Mouse (Mus musculus) CD4-positive helper T cell, adult 2 months (primary cell): ENCODE measurements at regions not wholly inside any gene's neighbourhood (a gene's known extent, or its start where the extent isn't known, plus 50 kb on each side); places are given as distances from the start of the nearest gene placed in this dataset.

Source experiments
- DNase-seq: peaks from one replicate; pipeline ENCODE4 v3.0.0-alpha.2; 2012; ENCODE audit warnings: low read depth, missing footprints, low spot score

DNA sequence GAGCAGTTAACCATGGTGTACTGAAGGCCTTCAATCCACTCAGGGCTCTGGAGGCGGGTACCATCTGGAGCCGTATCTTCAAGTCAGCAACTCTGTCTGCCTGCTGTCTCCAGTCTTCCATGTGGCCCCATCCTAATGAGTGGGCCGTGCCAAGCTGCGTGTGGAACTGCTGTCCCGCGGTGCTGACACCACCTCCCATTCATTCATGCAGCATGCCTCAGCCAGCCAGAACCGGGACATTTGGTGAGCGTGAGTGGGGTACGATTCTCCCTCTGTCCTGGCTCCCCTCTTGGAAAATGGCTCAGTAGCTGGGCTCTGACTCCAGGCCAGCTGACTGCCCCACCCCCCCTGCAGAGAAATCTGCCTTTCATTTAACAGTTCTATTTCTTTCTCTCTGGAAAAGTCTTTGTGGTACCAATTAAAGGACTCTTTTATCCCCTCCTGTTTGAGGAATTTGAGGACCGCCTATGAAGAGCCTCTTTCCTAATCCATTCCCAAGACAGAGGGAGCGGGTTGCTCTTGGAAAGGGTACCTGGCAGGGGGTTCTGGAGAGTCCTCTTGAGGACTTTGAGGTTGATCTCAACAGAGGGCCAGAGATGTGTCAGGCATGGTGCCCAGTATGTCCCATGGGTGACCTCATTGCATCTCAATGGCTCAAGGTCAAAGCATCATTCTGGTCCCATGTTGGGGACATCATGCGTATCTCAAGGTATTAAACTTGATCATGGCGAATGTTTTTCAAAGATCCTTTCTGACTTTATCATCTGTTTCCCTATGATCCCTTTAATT is 55.5 kb upstream of the Brd7 start:
- no peak for DNase-seq

DNA sequence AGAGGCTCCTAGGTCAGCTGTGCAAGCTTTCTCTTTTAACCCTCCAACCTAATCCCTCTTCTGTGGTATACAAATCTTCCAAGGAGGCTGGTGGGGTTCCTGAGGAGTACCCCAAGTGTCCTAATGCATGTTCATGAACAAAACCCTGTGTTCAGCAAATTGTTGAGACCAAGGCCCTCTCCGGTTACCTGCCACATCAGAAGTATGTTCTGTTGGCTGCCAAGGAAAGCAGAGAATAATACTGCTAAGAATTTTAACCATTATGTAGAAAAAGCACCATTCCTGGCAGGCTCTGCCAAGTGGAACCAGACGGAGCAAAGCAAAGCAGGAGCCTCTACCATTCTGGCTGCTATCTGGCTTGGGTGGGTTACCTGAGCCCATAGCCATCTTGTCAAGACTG is 61.3 kb upstream of the Brd7 start:
- no peak for DNase-seq

DNA sequence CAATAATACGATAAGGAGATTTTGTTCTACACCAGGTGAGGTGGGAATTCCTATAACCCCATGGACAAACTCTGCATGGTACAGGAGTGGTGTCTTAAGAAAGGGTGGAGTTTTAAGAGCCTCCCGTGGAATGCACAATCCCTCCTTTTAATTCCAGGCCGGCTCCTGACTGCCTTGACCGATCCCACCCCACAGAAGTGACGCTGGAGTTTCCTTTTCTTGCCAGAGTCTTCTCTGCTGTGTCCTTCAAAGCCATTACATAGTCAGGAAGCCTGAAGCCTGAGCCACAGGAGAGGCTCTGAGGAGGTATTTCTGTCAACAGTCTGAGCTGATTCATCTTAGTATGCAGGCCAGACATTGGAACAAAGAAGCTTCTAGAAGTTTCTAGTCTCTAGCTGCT is 66.6 kb upstream of the Brd7 start:
- no peak for DNase-seq

GRCm38 (mm10) chr8:88431389-88431788 is 69.4 kb upstream of the Brd7 start:
- DNase-seq, result no peak

GRCm38 (mm10) chr8:88435686-88436085 is 73.7 kb upstream of the Brd7 start:
- DNase-seq, result no peak

DNA sequence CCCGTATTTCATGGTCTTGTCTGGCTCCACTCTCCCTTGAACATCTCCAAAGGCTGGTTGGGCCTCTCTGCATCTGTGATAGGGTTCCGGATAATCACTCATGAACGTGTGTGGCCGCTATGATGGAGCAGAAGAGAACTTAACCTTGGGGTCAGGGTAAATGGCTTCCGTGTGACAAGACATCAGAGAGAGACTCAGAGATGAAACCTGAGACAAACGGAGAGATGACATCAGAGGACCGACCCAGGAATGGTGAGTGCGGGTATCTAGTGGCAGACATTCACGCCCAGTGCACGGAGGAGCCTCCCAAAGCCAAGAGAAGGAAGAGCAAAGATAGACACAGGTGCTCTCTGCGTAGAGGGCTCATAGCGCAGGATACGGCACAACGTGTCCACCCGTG is 78.2 kb upstream of the Brd7 start:
- DNase-seq, result no peak

- no peak for DNase-seq
Measured at GRCm38 (mm10) chr8:88443397-88443796, 77.8 kb upstream of the Nkd1 start.

DNA sequence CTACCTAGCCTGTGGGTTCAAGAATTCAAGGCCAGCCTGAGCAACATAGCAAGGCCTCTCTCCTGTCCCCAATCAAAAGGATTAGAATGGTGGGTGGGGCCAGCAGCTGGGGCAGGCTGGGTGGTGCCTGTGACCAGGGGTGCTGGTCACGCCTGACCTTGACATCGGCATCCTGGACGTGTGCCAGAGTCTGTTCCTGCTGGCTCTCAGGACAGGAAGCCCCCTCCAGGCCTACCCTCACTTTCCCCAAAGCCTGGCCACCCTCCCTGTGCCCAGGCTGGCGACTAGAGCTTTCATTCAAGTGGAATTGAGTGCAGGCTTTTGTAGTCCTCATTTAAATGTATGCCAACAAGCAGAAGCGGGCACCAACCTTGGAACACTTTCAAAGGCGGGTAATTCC is 73.7 kb upstream of the Nkd1 start:
- no peak for DNase-seq

DNA sequence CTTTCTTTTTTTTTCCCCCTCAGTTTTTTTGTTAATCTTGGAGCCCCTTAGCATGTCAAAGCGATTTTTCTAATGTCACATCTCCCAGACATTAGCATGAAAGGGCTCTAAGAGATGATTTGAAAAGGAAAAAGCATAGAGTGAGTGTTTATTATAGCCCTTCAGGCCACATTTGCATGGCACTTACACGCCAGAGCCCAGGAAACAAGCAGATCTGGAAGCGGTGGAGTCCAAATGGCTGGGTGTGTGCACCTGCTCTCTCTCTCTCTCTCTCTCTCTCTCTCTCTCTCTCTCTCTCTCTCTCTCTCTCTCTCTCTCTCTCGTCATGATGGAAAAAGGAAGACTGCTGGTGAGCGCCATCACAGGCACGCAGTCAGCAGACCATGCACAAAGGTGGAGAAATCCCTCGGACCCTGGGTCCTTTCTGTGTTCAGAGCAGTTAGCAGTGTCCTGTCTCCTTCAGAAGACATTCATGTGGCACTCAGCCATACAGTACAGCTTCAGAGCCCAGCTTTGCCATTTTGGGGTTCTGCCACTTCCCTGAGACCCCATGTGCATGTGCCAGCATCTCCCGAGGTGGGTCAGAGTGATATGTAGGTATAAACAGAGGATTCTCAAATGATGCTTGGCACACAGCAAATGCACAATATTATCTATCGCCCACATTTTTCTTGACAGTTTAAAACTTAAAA is 73.2 kb upstream of the Nkd1 start:
- no peak for DNase-seq

DNA sequence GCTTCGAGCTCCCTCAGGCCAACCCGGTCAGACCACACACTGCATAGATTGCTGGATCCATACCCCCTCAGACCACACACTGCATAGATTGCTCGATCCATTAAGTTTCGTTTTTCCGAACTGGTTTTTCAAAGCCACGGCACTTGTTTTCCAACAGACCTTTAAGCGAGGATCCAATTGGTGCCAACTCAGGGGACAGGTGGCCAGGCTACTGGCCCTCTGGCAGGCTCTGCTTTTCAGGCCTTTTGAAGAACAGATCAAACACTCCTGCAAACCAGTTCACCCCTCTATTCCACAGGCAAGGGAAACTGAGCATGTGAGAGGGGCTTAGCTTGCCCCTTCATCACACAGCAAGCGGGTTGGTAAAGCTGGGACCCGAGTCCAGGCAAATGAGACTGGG is 72.2 kb upstream of the Nkd1 start:
- no peak for DNase-seq

GRCm38 (mm10) chr8:88449534-88449933 is 71.6 kb upstream of the Nkd1 start:
- DNase-seq, result no peak

DNA sequence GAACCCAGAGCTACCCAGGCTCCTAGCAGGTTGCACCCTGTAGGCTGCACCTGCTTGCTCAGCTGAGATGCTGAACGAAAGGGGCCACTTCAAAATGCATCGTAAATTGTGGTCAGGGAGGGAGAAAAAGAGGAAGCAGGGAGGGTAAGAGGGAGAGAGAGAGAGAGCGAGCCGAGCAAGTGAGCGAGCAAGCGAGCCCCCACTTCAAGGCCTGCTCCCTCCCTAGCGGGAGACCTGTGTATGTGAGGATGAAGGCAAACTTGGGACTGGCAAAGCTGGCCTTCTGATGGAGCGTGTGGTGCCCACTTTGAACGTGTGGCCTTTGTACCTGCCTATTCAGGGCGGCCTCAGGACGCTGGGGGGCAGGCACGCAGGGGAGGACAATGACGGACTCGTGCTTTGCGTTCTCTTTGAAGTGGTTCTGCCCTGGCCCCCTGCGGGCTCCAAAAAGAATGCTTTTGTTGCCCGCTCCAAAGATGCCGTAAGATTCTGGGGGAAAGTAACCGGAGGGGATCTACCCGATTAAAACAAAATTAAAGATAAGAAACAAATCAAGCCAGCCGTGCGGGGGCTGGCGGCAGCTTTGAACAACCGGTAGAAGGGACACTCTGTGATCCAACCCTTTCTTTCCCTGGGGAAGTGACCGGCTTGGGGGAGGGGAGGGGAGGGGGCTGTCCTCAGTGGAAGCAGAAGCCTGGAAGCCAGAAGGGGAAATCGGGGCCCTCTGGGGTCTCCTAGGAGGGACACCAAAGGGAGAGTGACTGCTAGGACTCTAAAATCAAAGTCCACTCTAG is 70.1 kb upstream of the Nkd1 start:
- DNase-seq, result peak; percentile 36

DNA sequence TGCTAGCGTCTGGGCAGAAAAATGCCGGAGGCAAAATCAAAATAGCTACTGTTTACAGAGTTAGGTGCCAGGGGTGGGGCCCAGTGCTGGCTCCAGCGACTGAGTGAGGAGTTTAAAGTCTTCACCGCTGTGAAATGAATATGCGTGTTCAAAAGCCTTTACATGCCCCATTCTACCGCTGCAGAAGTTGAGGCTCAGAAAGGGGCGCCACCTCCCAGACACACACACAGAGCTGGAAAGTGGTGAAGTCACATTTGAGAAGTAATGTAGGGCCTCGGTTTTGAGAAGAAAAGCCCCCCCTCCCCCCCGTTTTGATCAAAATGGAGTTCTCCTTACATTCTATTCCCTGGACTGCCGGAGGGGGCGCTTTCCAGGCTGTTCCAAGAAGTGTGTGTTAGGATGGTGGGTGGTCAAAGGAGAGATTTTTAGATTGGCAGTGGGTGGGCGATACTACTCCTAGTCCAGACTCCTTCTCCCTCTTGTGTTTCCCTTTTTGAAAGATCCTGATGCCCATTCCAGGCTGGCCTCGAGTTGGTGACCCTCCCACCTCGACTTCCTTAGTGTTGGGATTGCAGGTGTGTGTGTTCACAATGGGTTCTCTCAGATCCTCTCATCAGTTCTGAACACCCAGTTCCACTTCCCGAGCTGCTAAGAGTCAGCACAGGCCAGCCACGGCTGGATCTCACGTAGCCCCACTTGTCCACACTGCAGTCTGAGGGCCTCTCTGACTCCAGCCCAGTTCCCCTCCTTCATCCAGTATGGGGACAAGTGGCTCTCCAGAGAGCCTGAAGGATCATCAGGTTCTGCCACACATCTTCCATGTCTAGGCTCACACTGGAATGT is 69.3 kb upstream of the Nkd1 start:
- DNase-seq, result no peak

DNA sequence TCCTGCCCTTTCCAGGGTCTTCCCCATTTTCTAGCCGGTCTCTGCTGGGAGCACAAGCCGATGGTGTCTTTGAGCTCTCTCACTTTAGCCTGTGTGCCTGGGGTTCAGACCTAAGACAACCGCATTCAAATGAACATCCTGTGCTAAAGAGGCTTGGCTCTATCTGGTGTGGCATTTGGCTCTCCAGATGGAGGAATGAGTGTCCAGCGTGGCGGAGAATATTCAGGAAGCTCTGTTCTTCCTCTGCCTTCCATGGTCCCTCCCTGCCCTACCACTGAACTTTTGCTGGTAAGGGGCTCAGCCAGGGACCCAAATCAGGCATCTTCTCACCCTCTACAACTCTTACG is 68.7 kb upstream of the Nkd1 start:
- no peak for DNase-seq

DNA sequence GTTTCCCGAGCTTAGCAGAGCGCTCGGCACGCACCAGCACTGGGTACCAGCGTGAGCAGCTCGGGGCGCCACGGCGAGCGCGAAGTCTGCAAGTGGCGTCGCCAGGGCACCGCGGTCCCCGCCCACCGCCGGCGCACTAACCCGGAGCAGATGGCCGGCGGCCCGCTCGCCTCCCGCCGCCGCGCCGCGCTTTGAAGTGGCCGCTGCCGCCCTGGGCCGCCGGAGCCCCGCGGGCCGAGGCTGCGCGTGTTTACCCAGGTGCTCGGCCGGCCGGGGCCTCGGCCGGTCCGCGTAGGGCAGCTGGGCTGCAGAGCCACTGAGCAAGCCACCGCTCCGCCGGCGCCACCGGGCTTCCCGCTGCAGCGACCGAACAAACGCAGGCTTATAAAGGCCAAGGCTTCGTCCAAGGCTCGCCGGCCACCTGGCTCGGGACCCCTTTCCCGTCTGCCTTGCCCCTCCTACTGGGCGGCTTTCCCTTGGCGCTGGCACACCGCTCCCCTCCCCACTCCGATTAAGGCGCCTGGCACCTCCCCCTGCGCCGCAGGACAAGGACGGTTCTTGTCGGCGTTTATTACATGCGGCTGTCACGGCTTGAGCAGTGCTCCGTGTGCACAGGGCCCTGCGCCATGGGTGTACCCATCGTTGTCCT is 67.0 kb upstream of the Nkd1 start:
- DNase-seq, result no peak

GRCm38 (mm10) chr8:88454906-88455305 is 66.2 kb upstream of the Nkd1 start:
- DNase-seq, result no peak

DNA sequence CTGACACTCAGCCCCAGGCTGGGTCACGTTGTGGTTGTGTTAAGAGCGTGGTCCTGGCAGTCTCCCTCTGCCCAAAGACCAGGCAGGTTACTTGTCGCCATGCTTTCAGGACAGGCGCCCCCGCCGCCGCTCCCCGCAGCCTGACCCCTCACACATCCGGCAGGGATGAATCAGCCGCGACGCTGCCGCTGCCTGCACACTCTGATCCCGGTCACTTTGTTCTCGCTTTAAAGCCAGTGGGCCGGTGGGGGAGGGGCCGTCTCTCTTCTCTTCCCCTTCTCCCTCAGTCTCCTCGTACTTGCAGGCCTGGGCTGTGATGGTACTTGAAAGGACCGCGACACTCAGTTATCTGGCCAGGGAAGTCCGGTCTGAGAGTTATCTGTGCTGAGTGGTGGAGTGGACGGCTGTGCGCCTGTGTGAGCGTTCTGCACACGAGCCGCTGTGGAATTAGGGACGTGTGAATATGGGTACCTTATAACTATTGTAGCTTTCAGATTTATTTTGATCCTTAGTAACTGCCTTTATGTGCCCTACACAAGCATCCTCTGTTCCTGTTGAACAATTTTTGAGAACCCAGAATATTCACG is 65.6 kb upstream of the Nkd1 start:
- no peak for DNase-seq

GRCm38 (mm10) chr8:88459197-88459596 is 62.0 kb upstream of the Nkd1 start:
- DNase-seq, result no peak

GRCm38 (mm10) chr8:88467756-88468155 is 53.4 kb upstream of the Nkd1 start:
- no peak for DNase-seq

GRCm38 (mm10) chr8:88470931-88471455 is 50.2 kb upstream of the Nkd1 start:
- DNase-seq, result no peak
